Mouse (Mus musculus) testis, adult 10 weeks (tissue): ENCODE measurements around the gene Hipk4. TPM values are rescaled to one million over a fixed set of nuclear protein-coding genes. Genes with fewer than 3 reads are reported as not detected.

ENCODE experiments used
- polyA plus RNA-seq: library from polyadenylated mRNA; stranded (reverse); fragments of 350-450 nt; fragmentation: Illumina TruSeq; extraction: RNeasy Lipid Tissue Mini Kit (QIAGEN cat#74804); gene quantifications from one replicate; pipeline ENCODE4 v1.2.3, GENCODE M21; 2014; ENCODE audit warnings: low read depth, low replicate concordance

The Hipk4 gene
- 4.5 TPM for polyA plus RNA-seq

DNA sequence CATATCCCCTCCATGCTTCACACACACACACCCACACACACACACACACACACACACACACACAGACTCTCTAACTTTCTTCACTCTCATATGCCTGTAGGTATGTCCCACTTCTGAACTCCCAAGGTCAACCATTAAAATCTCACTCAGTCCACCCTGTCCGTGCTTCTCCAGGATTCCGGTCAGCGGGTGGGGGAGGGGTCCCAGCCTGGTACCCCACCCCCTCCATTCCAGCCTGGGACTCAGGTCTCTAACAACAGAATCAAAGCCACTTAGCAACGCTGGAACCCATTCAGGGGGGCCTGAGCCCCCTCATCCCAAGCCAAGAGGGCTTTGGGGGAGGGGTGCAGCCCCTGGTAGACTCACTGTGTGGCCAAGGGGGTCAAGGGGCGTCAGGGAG, at the start of gene Hipk4:
Gene Hipk4, plus strand, starts transcription at position 301 of the 400 bp plus-strand sequence.

DNA sequence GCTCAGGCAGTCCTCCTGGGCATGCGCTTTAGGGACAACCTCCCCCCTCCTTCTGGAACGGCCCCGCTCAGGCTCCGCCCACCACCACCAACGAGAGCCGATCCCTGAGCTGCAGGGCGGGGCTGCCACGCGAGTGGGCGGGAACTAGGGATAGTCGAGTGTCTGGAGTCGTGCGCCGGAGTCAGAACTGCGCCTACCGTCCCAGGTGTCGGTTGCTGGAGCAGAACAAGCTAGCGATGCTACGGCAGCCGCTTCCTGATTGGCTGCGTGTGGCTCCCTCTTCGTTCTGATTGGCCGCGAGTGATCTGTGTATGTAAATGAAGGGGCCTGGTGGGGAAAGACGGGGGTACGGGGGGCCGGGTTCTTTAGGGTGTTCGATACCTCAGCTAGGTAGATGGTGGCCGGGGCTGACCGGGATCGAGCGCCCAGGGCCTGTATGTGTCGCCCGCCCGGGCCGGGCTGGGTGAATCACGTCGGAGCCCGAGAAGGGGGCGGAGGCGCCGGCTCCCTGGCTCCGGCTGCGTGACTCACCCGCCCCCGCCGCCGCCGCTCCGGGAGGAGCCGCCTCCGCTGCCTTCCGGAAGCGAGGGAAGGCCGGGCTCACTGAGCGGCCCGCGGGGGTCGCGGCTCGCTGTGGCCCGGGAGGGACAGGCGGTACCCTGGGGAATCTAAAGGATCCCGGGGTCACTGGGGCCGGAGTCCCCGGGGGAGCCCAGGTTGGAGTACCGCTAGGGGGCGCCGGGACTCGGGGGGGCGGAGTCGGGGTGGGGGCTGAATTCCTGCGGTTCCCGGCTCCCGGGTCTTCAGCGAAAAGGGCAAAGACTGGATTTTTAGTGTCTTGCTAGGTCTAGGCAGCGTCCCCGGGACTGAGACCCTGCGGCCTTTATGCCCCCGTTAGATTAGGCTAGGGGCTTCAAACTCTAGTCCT, 36.0 kb upstream of the Hipk4 start, which contains the start of gene Sertad1:
Gene Sertad1, plus strand, starts transcription at position 141 of the 928 bp plus-strand sequence.

DNA sequence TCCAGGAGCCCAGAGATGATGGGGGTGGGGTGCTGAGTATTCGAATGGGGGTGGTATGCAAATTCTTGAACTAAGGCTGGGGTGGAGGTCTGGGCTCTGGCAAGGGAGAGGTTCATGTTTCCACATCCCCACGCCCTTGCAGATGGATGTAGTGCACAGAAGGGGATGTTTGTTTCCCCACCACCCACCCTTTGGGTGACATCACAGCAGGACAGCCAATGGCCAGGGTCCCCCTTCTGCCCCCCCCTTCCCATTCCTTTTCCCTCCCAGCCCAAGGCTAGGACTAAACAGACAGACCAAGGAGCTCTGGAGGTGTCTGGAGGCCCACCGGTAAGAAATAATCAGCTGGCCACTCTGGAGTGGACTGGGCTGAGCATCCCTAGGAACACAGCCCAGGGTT, 24.0 kb upstream of the Hipk4 start, which contains the start of gene Prx:
Gene Prx, plus strand, starts transcription at position 289 of the 400 bp plus-strand sequence.

GRCm38 (mm10) chr7:27552931-27553513, 30.0 kb downstream of the Hipk4 start, which contains the start of the genes Pld3 and 2310022A10Rik:
TSS of gene Pld3 (minus strand) at chr7:27553218.
TSS of gene 2310022A10Rik (plus strand) at chr7:27553233.

Other genes with a start within 250 kb of the Hipk4 start
- gene Ltbp4, start 185.6 kb upstream of the Hipk4 start, polyA plus RNA-seq = 0.38 TPM
- gene Shkbp1, start 167.2 kb upstream of the Hipk4 start, polyA plus RNA-seq = 0.64 TPM
- gene Gm20479, start 165.8 kb upstream of the Hipk4 start, polyA plus RNA-seq = not detected
- gene Sptbn4, start 75.6 kb upstream of the Hipk4 start, polyA plus RNA-seq = 0.35 TPM
- gene Blvrb, start 75.3 kb upstream of the Hipk4 start, polyA plus RNA-seq = not detected
- gene Sertad3, start 49.5 kb upstream of the Hipk4 start, polyA plus RNA-seq = 0.52 TPM
- gene Sertad1, start 36.4 kb upstream of the Hipk4 start, polyA plus RNA-seq = 0.91 TPM
- not detected for gene Prx, start 23.9 kb upstream of the Hipk4 start, polyA plus RNA-seq
- gene Pld3, start 30.0 kb downstream of the Hipk4 start, polyA plus RNA-seq = 1.1 TPM
- gene 2310022A10Rik, start 30.0 kb downstream of the Hipk4 start, polyA plus RNA-seq = 16.3 TPM
- 12.0 TPM for gene Akt2, start 68.3 kb downstream of the Hipk4 start, polyA plus RNA-seq
- not detected for gene Ttc9b, start 130.6 kb downstream of the Hipk4 start, polyA plus RNA-seq
- 0.97 TPM for gene Map3k10, start 151.3 kb downstream of the Hipk4 start, polyA plus RNA-seq
- 17.5 TPM for gene Zfp607b, start 166.1 kb downstream of the Hipk4 start, polyA plus RNA-seq
- 15.3 TPM for gene Zfp60, start 208.1 kb downstream of the Hipk4 start, polyA plus RNA-seq